Comparison of ENCODE assay signal across 33 mouse cellular contexts in genomic region chr4:148691185-148691584, GRCm38 (mm10). TPM values are rescaled to one million over a fixed set of nuclear protein-coding genes. Genes with fewer than 3 reads are reported as not detected.
"Had no signal": no experiment of that assay in that cellular context is flagged by ENCODE, and none has a peak within 500 bp of the region (broad histone marks: within the 10 kb centered on the region; RNA-seq: fewer than 3 reads in every experiment).

No protein-coding gene starts in this region.

- DNase-seq: cerebellum, adult 18-20 months; cerebellum, adult 2 months; cerebellum, adult 8-10 months; cerebellum, adult 9-10 months; cerebellum, adult 9-11 months; cerebellum, postnatal 10 days; cerebellum, postnatal 14 days; cerebellum, postnatal 25 days; cerebellum, postnatal 36 days; embryo, embryonic 11 days; forebrain, postnatal 0 days; gastrocnemius, adult 2 months; gastrocnemius, postnatal 10 days; gastrocnemius, postnatal 14 days; gastrocnemius, postnatal 25 days; gastrocnemius, postnatal 36 days; heart, adult 11 months; heart, adult 18-20 months had no signal

- H3K9ac ChIP-seq: embryonic facial prominence, embryonic 12.5 days; embryonic facial prominence, embryonic 13.5 days; embryonic facial prominence, embryonic 15.5 days; forebrain, embryonic 13.5 days; forebrain, embryonic 15.5 days; forebrain, postnatal 0 days had no signal

- H3K4me2 ChIP-seq: embryonic facial prominence, embryonic 12.5 days; embryonic facial prominence, embryonic 13.5 days; embryonic facial prominence, embryonic 15.5 days; forebrain, embryonic 13.5 days; forebrain, embryonic 15.5 days had no signal

- H3K4me3 ChIP-seq: embryonic facial prominence, embryonic 10.5 days; embryonic facial prominence, embryonic 12.5 days; embryonic facial prominence, embryonic 13.5 days; embryonic facial prominence, embryonic 15.5 days; erythroblast, embryonic 14.5 days; forebrain, embryonic 10.5 days; forebrain, embryonic 13.5 days; forebrain, embryonic 15.5 days; gastrocnemius, adult 2 months had no signal

- H3K27me3 ChIP-seq: embryonic facial prominence, embryonic 13.5 days; embryonic facial prominence, embryonic 15.5 days; forebrain, embryonic 13.5 days; forebrain, embryonic 15.5 days had no signal

- H3K9me3 ChIP-seq: embryonic facial prominence, embryonic 10.5 days; embryonic facial prominence, embryonic 12.5 days; embryonic facial prominence, embryonic 13.5 days; embryonic facial prominence, embryonic 15.5 days; forebrain, embryonic 13.5 days; forebrain, embryonic 15.5 days had no signal

- H3K27ac ChIP-seq: embryonic facial prominence, embryonic 10.5 days; embryonic facial prominence, embryonic 12.5 days; embryonic facial prominence, embryonic 13.5 days; forebrain, embryonic 10.5 days; forebrain, embryonic 13.5 days; forebrain, embryonic 15.5 days; gastrocnemius, adult 2 months had no signal

- ATAC-seq: forebrain, embryonic 13.5 days; forebrain, embryonic 14.5 days; forebrain, embryonic 15.5 days; forebrain, embryonic 16.5 days; forebrain, postnatal 0 days had no signal

- H3K36me3 ChIP-seq: embryonic facial prominence, embryonic 10.5 days; embryonic facial prominence, embryonic 12.5 days; embryonic facial prominence, embryonic 13.5 days; embryonic facial prominence, embryonic 15.5 days; forebrain, embryonic 10.5 days; forebrain, embryonic 15.5 days had no signal

RNA-seq across cellular contexts. Expression of gene Gm572, which starts 48.1 kb away (rescaled TPM):
- polyA plus RNA-seq: cortical plate, adult 2 months; embryonic facial prominence, embryonic 10.5 days; embryonic facial prominence, embryonic 11.5 days; embryonic facial prominence, embryonic 12.5 days; embryonic facial prominence, embryonic 13.5 days; embryonic facial prominence, embryonic 15.5 days; erythroblast, embryonic 14.5 days; forebrain, embryonic 10.5 days; forebrain, embryonic 11.5 days; forebrain, embryonic 13.5 days; forebrain, embryonic 14.5 days; forebrain, embryonic 15.5 days; forebrain, embryonic 16.5 days; forebrain, postnatal 0 days; frontal cortex, adult 2 months; gonadal fat pad, adult 2 months had no signal
